Mouse (Mus musculus) limb, embryonic 14.5 days (tissue): ENCODE measurements around the gene Abcc8. TPM values are rescaled to one million over a fixed set of nuclear protein-coding genes. Genes with fewer than 3 reads are reported as not detected.

Source experiments
- ATAC-seq: fragments of 200-750 bp; cut with Nextera tagmentation; 2 replicates; pipeline ENCODE4 v1.8.0; 2017; ENCODE audit warnings: low read depth, moderate number of reproducible peaks, moderate TSS enrichment; ENCODE audit not compliant: low FRiP score
- DNase-seq: peaks from one replicate; pipeline ENCODE4 v3.0.0-alpha.2; 2015; ENCODE audit warnings: low spot score
- H3K27ac ChIP-seq: fragments of 300-500 bp; sonication (generic); replicated peaks from 2 replicates; pipeline ENCODE4 v1.5.1; 2014; ENCODE audit warnings: low read depth, mild to moderate bottlenecking, low read length, moderate library complexity, mixed read lengths
- H3K27me3 ChIP-seq: fragments of 300-500 bp; sonication (generic); 2 replicates; pipeline ENCODE4 v1.6.1; 2014; ENCODE audit warnings: low read length, mixed read lengths; ENCODE audit not compliant: control insufficient read depth, insufficient read depth
- H3K36me3 ChIP-seq: fragments of 300-500 bp; sonication (generic); 2 replicates; pipeline ENCODE4 v1.6.1; 2014; ENCODE audit warnings: mild to moderate bottlenecking, low read length, moderate library complexity, mixed read lengths; ENCODE audit not compliant: control insufficient read depth, insufficient read depth
- H3K4me1 ChIP-seq: fragments of 300-500 bp; sonication (generic); 2 replicates; pipeline ENCODE4 v1.6.1; 2014; ENCODE audit warnings: antibody characterized with exemption, low read length, mixed read lengths; ENCODE audit not compliant: control insufficient read depth, insufficient read depth
- H3K4me2 ChIP-seq: fragments of 300-500 bp; sonication (generic); replicated peaks from 2 replicates; pipeline ENCODE4 v1.6.1; 2014; ENCODE audit warnings: low read depth, mild to moderate bottlenecking, low read length, moderate library complexity; ENCODE audit not compliant: severe bottlenecking
- H3K4me3 ChIP-seq: fragments of 300-500 bp; sonication (generic); replicated peaks from 2 replicates; pipeline ENCODE4 v1.5.1; 2014; ENCODE audit warnings: low read length
- H3K9ac ChIP-seq: fragments of 300-500 bp; sonication (generic); 2 replicates; pipeline ENCODE4 v1.6.1; 2014; ENCODE audit warnings: mild to moderate bottlenecking, low read depth, low read length, moderate library complexity; ENCODE audit not compliant: severe bottlenecking
- H3K9me3 ChIP-seq: fragments of 300-500 bp; sonication (generic); 2 replicates; pipeline ENCODE4 v1.6.1; 2016; ENCODE audit warnings: low read length; ENCODE audit not compliant: control insufficient read depth
- POLR2A ChIP-seq: fragments of 200-500 bp; IDR thresholded peaks from 2 replicates; pipeline ENCODE4 v1.8.0; 2012; ENCODE audit warnings: inconsistent platforms, mild to moderate bottlenecking, moderate library complexity, borderline replicate concordance; ENCODE audit not compliant: insufficient read depth, insufficient read length; ENCODE audit errors: extremely low read depth
- WGBS: fragments of 180-500 bp; shearing (Covaris S2); extraction: QIAGEN DNeasy Blood & Tissue Kit; methylation state at CpG from one replicate; pipeline ENCODE4 v1.1.7; 2014; 5-methylcytosine and 5-hydroxymethylcytosine counted together
- polyA plus RNA-seq, 2 experiments: library from polyadenylated mRNA; depleted of rRNA in 1 of 2; stranded (reverse) in 1 of 2; unstranded in 1 of 2; fragments of >200 nt; fragmentation: Nextera tagmentation in 1 of 2; extraction: Ambion mirVana in 1 of 2; gene quantifications; 2 replicates each; pipeline versions ENCODE4 v1.2.1 to v1.2.3; 2012 to 2014

The Abcc8 gene
- polyA plus RNA-seq, 2 experiments, result 1.5 to 2.6 TPM

DNA sequence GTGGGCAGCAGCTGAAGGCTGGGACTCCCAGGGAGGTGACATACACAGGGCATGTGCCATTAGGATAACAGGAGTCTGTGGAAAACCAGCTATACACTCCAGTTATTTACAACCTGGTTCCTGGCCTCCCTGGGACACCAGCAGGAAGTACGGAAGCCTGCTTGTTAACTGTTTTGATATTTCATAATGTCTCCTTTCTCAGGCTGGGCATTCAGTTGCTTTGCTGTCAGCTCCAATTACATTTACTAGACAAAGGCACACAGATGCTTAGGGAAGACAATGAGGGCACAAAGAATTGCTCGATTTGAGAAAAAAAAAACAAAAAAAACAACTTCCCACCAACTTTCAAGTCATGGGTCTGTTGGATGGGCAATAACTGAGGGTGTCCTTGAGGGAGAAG lies 36.6 kb upstream of the Abcc8 start:
- WGBS, result 54% methylated on average over 2 of the region's 2 CpGs
- ATAC-seq (no peak), DNase-seq (no peak)
- Histone ChIP-seq H3K9ac (no peak overlapping the region), H3K27me3 (no peaks in the 10 kb centered on the region), H3K4me3 (no peak overlapping the region), H3K36me3 (no peaks in the 10 kb centered on the region), H3K9me3 (no peaks in the 10 kb centered on the region), H3K27ac (no peak overlapping the region), H3K4me2 (no peak overlapping the region), H3K4me1 (no peaks in the 10 kb centered on the region)
- TF ChIP-seq POLR2A, result no peak

DNA sequence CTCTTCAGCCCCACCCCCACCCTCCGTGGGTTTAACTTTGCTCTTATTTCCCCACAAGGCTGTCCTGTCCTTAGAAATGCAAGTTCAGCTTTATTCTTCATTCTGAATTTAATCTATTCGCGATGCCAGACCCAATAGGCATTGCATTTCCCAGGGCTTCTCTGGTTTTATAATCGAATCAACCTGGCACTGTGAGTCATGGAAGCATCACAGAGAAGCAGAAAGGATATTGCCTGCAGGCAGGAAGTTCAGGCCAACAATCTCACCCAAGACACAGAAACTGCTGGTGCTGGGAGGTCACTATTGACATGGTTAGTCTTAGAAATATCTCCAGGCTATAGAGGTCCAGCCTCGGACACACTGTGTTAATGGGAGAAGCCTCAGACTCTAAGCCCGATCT lies 30.4 kb upstream of the Abcc8 start:
- no peak for ATAC-seq

GRCm38 (mm10) chr7:46208131-46208530 lies 28.3 kb upstream of the Abcc8 start:
- TF ChIP-seq POLR2A, result no peak
- Histone ChIP-seq H3K9ac (no peak overlapping the region), H3K27ac (no peak overlapping the region), H3K4me2 (no peak overlapping the region), H3K27me3 (no peaks in the 10 kb centered on the region), H3K9me3 (no peaks in the 10 kb centered on the region), H3K4me3 (no peak overlapping the region), H3K36me3 (no peaks in the 10 kb centered on the region), H3K4me1 (no peaks in the 10 kb centered on the region)
- DNase-seq (no peak), ATAC-seq (no peak)
- 92% methylated on average over 8 of the region's 8 CpGs for WGBS

More for the DNA sequence above, 30.4 kb upstream of the Abcc8 start:
- no peak overlapping the region for H3K27ac ChIP-seq
- H3K4me3 ChIP-seq, result no peak overlapping the region
- H3K4me1 ChIP-seq, result no peaks in the 10 kb centered on the region
- H3K4me2 ChIP-seq, result no peak overlapping the region
- DNase-seq, result no peak
- H3K9ac ChIP-seq, result no peak overlapping the region
- no peaks in the 10 kb centered on the region for H3K9me3 ChIP-seq
- no peaks in the 10 kb centered on the region for H3K36me3 ChIP-seq
- WGBS, result 79% methylated on average over 6 of the region's 6 CpGs
- TF ChIP-seq POLR2A, result no peak
- no peaks in the 10 kb centered on the region for H3K27me3 ChIP-seq

GRCm38 (mm10) chr7:46204775-46205174 lies 24.9 kb upstream of the Abcc8 start:
- Histone ChIP-seq H3K9ac (no peak overlapping the region), H3K27ac (no peak overlapping the region), H3K4me2 (no peak overlapping the region), H3K4me3 (no peak overlapping the region), H3K36me3 (no peaks in the 10 kb centered on the region), H3K9me3 (no peaks in the 10 kb centered on the region), H3K4me1 (no peaks in the 10 kb centered on the region), H3K27me3 (no peaks in the 10 kb centered on the region)
- WGBS, result 73% methylated on average over 6 of the region's 6 CpGs
- no peak for DNase-seq
- no peak for TF ChIP-seq POLR2A
- no peak for ATAC-seq

GRCm38 (mm10) chr7:46204046-46204471 lies 24.2 kb upstream of the Abcc8 start:
- H3K27me3 ChIP-seq, result no peaks in the 10 kb centered on the region
- TF ChIP-seq POLR2A, result no peak
- no peak overlapping the region for H3K4me2 ChIP-seq
- no peaks in the 10 kb centered on the region for H3K9me3 ChIP-seq
- DNase-seq (no peak), ATAC-seq (no peak)
- no peak overlapping the region for H3K27ac ChIP-seq
- H3K36me3 ChIP-seq, result no peaks in the 10 kb centered on the region
- H3K9ac ChIP-seq, result no peak overlapping the region
- no peaks in the 10 kb centered on the region for H3K4me1 ChIP-seq
- no peak overlapping the region for H3K4me3 ChIP-seq
- WGBS, result 51% methylated on average over 11 of the region's 11 CpGs

- Histone ChIP-seq H3K27ac (no peak overlapping the region), H3K4me1 (no peaks in the 10 kb centered on the region), H3K27me3 (no peaks in the 10 kb centered on the region), H3K9me3 (no peaks in the 10 kb centered on the region), H3K4me2 (peak overlapping the region; percentile 10; the same call in 1 of the 2 replicates), H3K36me3 (no peaks in the 10 kb centered on the region), H3K4me3 (no peak overlapping the region), H3K9ac (peak overlapping the region; percentile 28; the same call in 1 of the 2 replicates)
- no peak for DNase-seq
- no peak for ATAC-seq
- WGBS, result 19% methylated on average over 14 of the region's 14 CpGs
- TF ChIP-seq POLR2A, result no peak
Observed at GRCm38 (mm10) chr7:46201649-46202048, 21.8 kb upstream of the Abcc8 start.
